Mouse (Mus musculus): ENCODE results near the gene Mcoln3.

GRCm38 (mm10) chr3:146146131-146146530 lies 28.9 kb downstream of the Mcoln3 start:
- no peak for TF ChIP-seq POLR2A (IDR thresholded peaks at IDR 0.05; ENCODE audit: borderline replicate concordance, control insufficient read depth, low read depth, low read length)
- TF ChIP-seq CTCF (IDR thresholded peaks at IDR 0.05; ENCODE audit: control insufficient read depth, insufficient read depth, low read length), result no peak

Measured in bone marrow, adult 2 months (tissue).